Mouse (Mus musculus) brain, embryonic 18.5 days (tissue): ENCODE results near the gene Psme2b.
"Not testable (repeated sequence)": the region's sequence is repeated elsewhere in the genome, so short reads cannot be mapped to it uniquely, and the experiment has no call there.

ENCODE experiments used
- DNase-seq: peaks from one replicate; pipeline ENCODE4 v3.0.0-alpha.2; 2012; ENCODE audit warnings: low read depth, low spot score

The Psme2b gene

DNA sequence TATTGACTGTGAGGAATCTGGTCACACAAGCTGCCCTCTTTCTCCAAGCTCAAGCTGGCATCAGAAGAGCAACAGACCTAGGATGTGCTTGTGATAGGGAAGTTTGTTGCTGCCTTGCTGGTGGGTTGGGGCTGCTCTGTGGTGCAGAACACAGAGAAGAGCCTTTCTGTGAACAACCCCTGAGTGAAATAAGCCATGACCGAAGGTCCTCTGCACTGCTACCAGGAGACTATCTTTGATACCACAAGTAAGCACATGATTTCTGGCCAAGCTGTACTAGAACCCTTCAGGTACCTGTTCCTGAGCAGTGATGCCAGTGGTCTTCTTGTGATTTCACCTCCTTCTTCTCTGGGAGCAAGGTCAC lies 44.4 kb downstream of the Psme2b start:
- DNase-seq = not testable (repeated sequence)

DNA sequence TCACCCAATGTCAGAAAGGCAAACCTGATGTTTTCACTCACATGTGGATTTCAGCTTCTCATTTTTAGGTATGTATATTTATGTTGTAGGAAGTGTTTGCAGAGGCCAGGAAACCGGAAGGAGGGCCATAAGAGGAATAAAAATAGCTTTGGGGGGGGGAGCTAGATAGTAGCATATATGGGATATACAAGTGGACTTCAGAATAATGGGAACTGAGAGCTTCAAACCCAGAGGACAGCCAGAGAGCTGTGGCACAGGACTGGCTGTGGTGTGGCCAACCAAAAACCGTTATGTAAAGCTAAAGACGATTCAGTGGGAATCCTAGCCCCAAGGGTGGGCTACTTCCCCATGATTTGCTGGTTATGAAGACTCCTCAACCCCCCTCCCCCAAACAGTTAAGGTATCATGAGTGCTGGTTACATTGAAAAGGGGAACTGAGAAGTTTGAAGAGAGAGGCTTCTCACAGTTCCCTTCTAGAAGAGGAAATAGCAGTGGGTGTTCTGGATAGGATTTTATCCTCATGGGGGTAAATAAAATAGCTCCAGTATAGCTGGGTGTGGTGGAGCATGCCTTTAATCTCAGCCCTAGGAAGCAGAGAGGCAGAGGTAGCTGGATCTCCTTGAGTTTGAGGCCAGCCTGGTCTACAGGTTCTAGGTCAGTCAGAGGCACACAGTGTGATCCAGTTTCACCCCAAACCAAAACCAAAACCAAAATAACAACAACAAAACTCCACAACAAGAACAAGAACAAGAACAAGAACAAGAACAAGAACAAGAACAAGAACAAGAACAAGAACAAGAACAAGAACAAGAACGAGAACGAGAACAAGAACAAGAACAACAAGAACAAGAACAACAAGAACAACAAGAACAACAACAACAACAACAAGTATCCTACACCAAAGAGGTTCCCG lies 45.1 kb downstream of the Psme2b start:
- not testable (repeated sequence) for DNase-seq

DNA sequence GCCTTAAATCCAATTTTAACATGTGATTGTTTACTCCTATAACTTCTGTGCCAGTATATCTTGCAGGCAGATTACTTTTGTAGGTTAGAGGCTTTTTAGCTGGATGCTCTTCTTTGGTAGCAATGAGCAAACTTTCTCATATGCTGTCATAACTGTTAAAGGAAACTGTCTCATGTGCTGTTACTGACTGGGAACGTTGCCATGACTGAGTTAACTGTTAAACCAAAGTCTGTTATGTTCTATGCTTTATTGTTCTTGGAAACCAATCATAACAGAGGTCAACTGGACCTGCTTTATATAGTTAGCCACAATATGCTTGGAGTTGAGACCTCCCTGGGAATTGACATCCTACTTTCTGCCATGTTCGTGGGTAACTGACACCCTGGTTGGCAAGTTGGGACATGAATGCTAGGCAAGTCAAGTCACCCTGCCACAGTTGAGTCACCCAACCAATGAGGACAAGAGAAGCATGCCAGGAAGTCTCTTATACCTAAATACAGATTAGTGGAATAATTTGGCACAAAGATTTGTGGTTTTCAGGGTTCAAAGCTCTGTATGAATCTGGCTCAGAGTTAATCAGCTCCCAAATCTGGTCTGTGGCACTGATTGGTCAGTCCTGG lies 47.1 kb downstream of the Psme2b start:
- DNase-seq = no peak
